Mouse (Mus musculus) embryonic facial prominence, embryonic 14.5 days (tissue): Measurements from ENCODE around the gene Gm4567. TPM values are rescaled to one million over a fixed set of nuclear protein-coding genes. Genes with fewer than 3 reads are reported as not detected.
"Not testable (repeated sequence)": the region's sequence is repeated elsewhere in the genome, so short reads cannot be mapped to it uniquely, and the experiment has no call there.

Source experiments
- ATAC-seq: fragments of 200-750 bp; cut with Nextera tagmentation; 2 replicates; pipeline ENCODE4 v1.8.0; 2017; ENCODE audit warnings: low read depth, moderate number of reproducible peaks, moderate TSS enrichment
- DNase-seq: peaks from one replicate; pipeline ENCODE4 v3.0.0-alpha.2; 2015; ENCODE audit warnings: low spot score
- H3K27ac ChIP-seq: fragments of 300-500 bp; sonication (generic); replicated peaks from 2 replicates; pipeline ENCODE4 v1.5.1; 2014; ENCODE audit warnings: low read depth, mild to moderate bottlenecking, low read length, moderate library complexity
- H3K27me3 ChIP-seq: fragments of 300-500 bp; sonication (generic); replicated peaks from 2 replicates; pipeline ENCODE4 v1.6.1; 2014; ENCODE audit warnings: low read length; ENCODE audit not compliant: control insufficient read depth, insufficient read depth
- H3K36me3 ChIP-seq: fragments of 300-500 bp; sonication (generic); 2 replicates; pipeline ENCODE4 v1.6.1; 2014; ENCODE audit warnings: low read length, mixed read lengths; ENCODE audit not compliant: control insufficient read depth, insufficient read depth
- H3K4me1 ChIP-seq: fragments of 300-500 bp; sonication (generic); 2 replicates; pipeline ENCODE4 v1.6.1; 2014; ENCODE audit warnings: antibody characterized with exemption, low read length; ENCODE audit not compliant: control insufficient read depth, insufficient read depth
- H3K4me2 ChIP-seq: fragments of 300-500 bp; sonication (generic); 2 replicates; pipeline ENCODE4 v1.6.1; 2014; ENCODE audit warnings: low read depth, mild to moderate bottlenecking, low read length, moderate library complexity, mixed read lengths
- H3K4me3 ChIP-seq: fragments of 300-500 bp; sonication (generic); 2 replicates; pipeline ENCODE4 v1.5.1; 2014; ENCODE audit warnings: low read depth, mild to moderate bottlenecking, low read length
- H3K9ac ChIP-seq: fragments of 300-500 bp; sonication (generic); 2 replicates; pipeline ENCODE4 v1.6.1; 2014; ENCODE audit warnings: low read depth, mild to moderate bottlenecking, low read length, moderate library complexity, mixed read lengths
- H3K9me3 ChIP-seq: fragments of 300-500 bp; sonication (generic); 2 replicates; pipeline ENCODE4 v1.6.1; 2016; ENCODE audit warnings: low read length; ENCODE audit not compliant: control insufficient read depth
- WGBS: fragments of 180-500 bp; shearing (Covaris S2); extraction: QIAGEN DNeasy Blood & Tissue Kit; methylation state at CpG from one replicate; pipeline ENCODE4 v1.1.7; 2014; 5-methylcytosine and 5-hydroxymethylcytosine counted together
- polyA plus RNA-seq: library from polyadenylated mRNA; unstranded; fragments of >200 nt; fragmentation: Nextera tagmentation; extraction: Ambion mirVana; gene quantifications from 2 replicates; pipeline ENCODE4 v1.2.1, GENCODE M21; 2014

Gene Gm4567
- polyA plus RNA-seq, result not detected in 2 replicates

- not testable (repeated sequence) for H3K9ac ChIP-seq, ATAC-seq, H3K4me1 ChIP-seq, H3K27me3 ChIP-seq, DNase-seq, H3K9me3 ChIP-seq, H3K27ac ChIP-seq, H3K4me2 ChIP-seq, H3K4me3 ChIP-seq, H3K36me3 ChIP-seq
- no CpG with 5 or more reads among the region's 1 CpGs for WGBS
These were observed at the start of gene Gm4567 for GRCm38 (mm10) chr7:22719610-22720009. TSS of gene Gm4567 (minus strand) at chr7:22719710.

- not testable (repeated sequence) for H3K4me2 ChIP-seq, H3K27me3 ChIP-seq, ATAC-seq, H3K4me1 ChIP-seq, DNase-seq, H3K4me3 ChIP-seq, H3K36me3 ChIP-seq, H3K9ac ChIP-seq, H3K27ac ChIP-seq, H3K9me3 ChIP-seq
- 21% methylated on average over 2 of the region's 3 CpGs for WGBS
These were observed 41.9 kb upstream of the Gm4567 start, which contains the start of gene Vmn1r157 for GRCm38 (mm10) chr7:22761397-22761796. TSS of gene Vmn1r157 (plus strand) at chr7:22761697.

DNA sequence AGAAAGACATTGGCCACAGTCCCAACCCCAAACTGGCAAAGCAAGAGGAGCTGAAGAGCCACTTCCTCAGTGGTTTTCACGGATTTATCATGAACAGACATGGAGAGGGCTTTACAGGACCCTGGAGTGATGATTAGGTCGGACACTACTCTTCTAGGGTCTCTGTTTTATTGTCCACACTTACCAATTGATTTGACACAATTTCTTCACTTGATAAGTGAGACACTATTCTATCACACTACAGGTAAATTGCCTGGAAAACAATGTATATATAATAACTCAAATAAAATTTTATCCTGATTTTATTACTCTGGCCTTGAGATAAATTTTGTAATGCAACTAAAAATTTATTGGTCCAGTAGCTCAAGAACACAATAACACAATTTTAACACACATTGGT, 27.3 kb downstream of the Gm4567 start, which contains the start of gene Gm8693:
Gene Gm8693 (minus strand): TSS at position 101 of the 400 bp plus-strand sequence.
- ATAC-seq, H3K27ac ChIP-seq, H3K9me3 ChIP-seq, H3K36me3 ChIP-seq, H3K9ac ChIP-seq, DNase-seq, H3K4me2 ChIP-seq, H3K4me1 ChIP-seq, H3K4me3 ChIP-seq, H3K27me3 ChIP-seq: not testable (repeated sequence)
- WGBS, result no CpG with 5 or more reads among the region's 2 CpGs

Other genes starting within 250 kb of the Gm4567 start
- not detected in 2 replicates for gene Vmn1r151, start 220.0 kb downstream of the Gm4567 start, polyA plus RNA-seq
- gene Vmn1r152, start 196.7 kb downstream of the Gm4567 start, polyA plus RNA-seq, result not detected in 2 replicates
- not detected in 2 replicates for gene Gm8677, start 184.8 kb downstream of the Gm4567 start, polyA plus RNA-seq
- not detected in 2 replicates for gene Gm4201, start 154.4 kb downstream of the Gm4567 start, polyA plus RNA-seq
- gene Gm4565, start 131.6 kb downstream of the Gm4567 start, polyA plus RNA-seq, result not detected in 2 replicates
- gene Vmn1r155, start 61.7 kb downstream of the Gm4567 start, polyA plus RNA-seq, result not detected in 2 replicates
- not detected in 2 replicates for gene Gm8693, start 27.4 kb downstream of the Gm4567 start, polyA plus RNA-seq
- gene Vmn1r157, start 42.0 kb upstream of the Gm4567 start, polyA plus RNA-seq, result not detected in 2 replicates
- not detected in 2 replicates for gene Vmn1r158, start 71.1 kb upstream of the Gm4567 start, polyA plus RNA-seq
- not detected in 2 replicates for gene Vmn1r159, start 123.9 kb upstream of the Gm4567 start, polyA plus RNA-seq
- not detected in 2 replicates for gene Vmn1r160, start 151.5 kb upstream of the Gm4567 start, polyA plus RNA-seq